Mouse (Mus musculus): ENCODE results near the gene Hoxa11. TPM values are rescaled to one million over a fixed set of nuclear protein-coding genes. Genes with fewer than 3 reads are reported as not detected.

Gene Hoxa11
- total RNA-seq, 2 experiments from 2014 or later: not detected

GRCm38 (mm10) chr6:52233546-52234427 is 11.8 kb downstream of the Hoxa11 start:
- no peak for TF ChIP-seq CTCF (IDR thresholded peaks at IDR 0.05)
- no peak for DNase-seq (ENCODE audit: extremely low spot score in 1 of 2, low spot score in 2 of 2)
- H3K4me3 ChIP-seq: no peak overlapping the region
- H3K27ac ChIP-seq: no peak overlapping the region
- intact Hi-C loops (cut with DNase I): no loop called here

- intact Hi-C loops (cut with DNase I): no loop called here
- no peak for TF ChIP-seq CTCF (IDR thresholded peaks at IDR 0.05)
- Histone ChIP-seq H3K4me3 (no peak overlapping the region), H3K27ac (no peak overlapping the region)
- no peak for DNase-seq (ENCODE audit: extremely low spot score in 1 of 2, low spot score in 2 of 2)
Measured at GRCm38 (mm10) chr6:52232984-52233545, 12.5 kb downstream of the Hoxa11 start.

- no peak for DNase-seq (ENCODE audit: extremely low spot score in 1 of 2, low spot score in 2 of 2)
- intact Hi-C loops (cut with DNase I): no loop called here
- Histone ChIP-seq H3K27ac (no peak overlapping the region), H3K4me3 (no peak overlapping the region)
- TF ChIP-seq CTCF (IDR thresholded peaks at IDR 0.05): no peak
Measured at GRCm38 (mm10) chr6:52232568-52232965, 13.0 kb downstream of the Hoxa11 start.

GRCm38 (mm10) chr6:52231885-52232567 is 13.6 kb downstream of the Hoxa11 start:
- Histone ChIP-seq H3K4me3 (no peak overlapping the region), H3K27ac (no peak overlapping the region)
- no peak for DNase-seq (ENCODE audit: extremely low spot score in 1 of 2, low spot score in 2 of 2)
- intact Hi-C loops (cut with DNase I): no loop called here
- TF ChIP-seq CTCF (IDR thresholded peaks at IDR 0.05): no peak

- no peak for TF ChIP-seq CTCF (IDR thresholded peaks at IDR 0.05)
Measured at GRCm38 (mm10) chr6:52230516-52231165, 15.0 kb downstream of the Hoxa11 start, which contains the start of gene Hoxa9. Gene Hoxa9, minus strand, starts transcription at chr6:52231089.

GRCm38 (mm10) chr6:52229558-52230416 is 15.8 kb downstream of the Hoxa11 start:
- no peak for DNase-seq (ENCODE audit: extremely low spot score in 1 of 2, low spot score in 2 of 2)
- Histone ChIP-seq H3K27ac (no peak overlapping the region), H3K4me3 (no peak overlapping the region)
- intact Hi-C loops (cut with DNase I): loop anchor here (10.0 kb wide), 1 partner anchor 845 kb away; no protein-coding TSS in a partner anchor
- no peak for TF ChIP-seq CTCF (IDR thresholded peaks at IDR 0.05)

More at GRCm38 (mm10) chr6:52230516-52231165, 15.0 kb downstream of the Hoxa11 start, which contains the start of gene Hoxa9:
- Histone ChIP-seq H3K4me3 (no peak within 1 kb of the TSS), H3K27ac (no peak within 1 kb of the TSS)
- intact Hi-C loops (cut with DNase I): no loop called here
- DNase-seq (ENCODE audit: extremely low spot score in 1 of 2, low spot score in 2 of 2): no peak

GRCm38 (mm10) chr6:52228475-52229465 is 16.8 kb downstream of the Hoxa11 start:
- no peak for TF ChIP-seq CTCF (IDR thresholded peaks at IDR 0.05)
- no peak overlapping the region for H3K27ac ChIP-seq
- H3K4me3 ChIP-seq: no peak overlapping the region
- no peak for DNase-seq (ENCODE audit: extremely low spot score in 1 of 2, low spot score in 2 of 2)
- intact Hi-C loops (cut with DNase I): loop anchor here (10.0 kb wide), 1 partner anchor 844 kb away; no protein-coding TSS in a partner anchor

- no peak for TF ChIP-seq CTCF (IDR thresholded peaks at IDR 0.05)
- Histone ChIP-seq H3K4me3 (no peak overlapping the region), H3K27ac (no peak overlapping the region)
- no peak for DNase-seq (ENCODE audit: extremely low spot score in 1 of 2, low spot score in 2 of 2)
- intact Hi-C loops (cut with DNase I): loop anchor here (10.0 kb wide), 1 partner anchor 843 kb away; no protein-coding TSS in a partner anchor
Measured at GRCm38 (mm10) chr6:52227470-52228222, 18.0 kb downstream of the Hoxa11 start.
